Mouse (Mus musculus) frontal cortex, adult (tissue): Measurements from ENCODE around the gene 2610507B11Rik.
A peak's percentile ranks its signal among the peaks of the same experiment; 100 is the strongest.

Source experiments
- ATAC-seq: cut with Nextera tagmentation; 2 replicates; pipeline ENCODE4 v1.9.2; 2017; ENCODE audit warnings: mild to moderate bottlenecking, moderate library complexity, mixed read lengths; ENCODE audit not compliant: low TSS enrichment

2610507B11Rik gene

GRCm38 (mm10) chr11:78279586-78279985, 18.0 kb downstream of the 2610507B11Rik start:
- ATAC-seq: no peak

- no peak for ATAC-seq
Observed at GRCm38 (mm10) chr11:78289146-78289763, 27.7 kb downstream of the 2610507B11Rik start.

- ATAC-seq: peak; percentile 90
Observed at GRCm38 (mm10) chr11:78290654-78291053, 29.1 kb downstream of the 2610507B11Rik start, which contains the start of gene BC030499. TSS of gene BC030499 (plus strand) at chr11:78290841.

GRCm38 (mm10) chr11:78294585-78294984, 33.0 kb downstream of the 2610507B11Rik start:
- ATAC-seq: no peak

- ATAC-seq: peak; percentile 75; the same call in 1 of the 2 replicates
Observed at GRCm38 (mm10) chr11:78300917-78301316, 39.4 kb downstream of the 2610507B11Rik start.

GRCm38 (mm10) chr11:78301357-78302084, 40.0 kb downstream of the 2610507B11Rik start, which contains the start of gene Spag5:
TSS of gene Spag5 (plus strand) at chr11:78301529.
- ATAC-seq: peak; percentile 97

GRCm38 (mm10) chr11:78305272-78305671, 43.7 kb downstream of the 2610507B11Rik start:
- no peak for ATAC-seq

GRCm38 (mm10) chr11:78310861-78311511, 49.4 kb downstream of the 2610507B11Rik start:
- ATAC-seq: no peak

- no peak for ATAC-seq
Observed at GRCm38 (mm10) chr11:78313662-78314061, 52.1 kb downstream of the 2610507B11Rik start.

- no peak for ATAC-seq
Observed at GRCm38 (mm10) chr11:78318411-78318810, 56.9 kb downstream of the 2610507B11Rik start.

GRCm38 (mm10) chr11:78322076-78322831, 60.7 kb downstream of the 2610507B11Rik start:
- ATAC-seq: 0 out of 2 replicates have a peak, but pooled peaks have one; percentile 17

- ATAC-seq: peak; percentile 83
Observed at GRCm38 (mm10) chr11:78322860-78323259, 61.3 kb downstream of the 2610507B11Rik start, which contains the start of gene Aldoc. TSS of gene Aldoc (plus strand) at chr11:78322968.

- ATAC-seq: no peak
Observed at GRCm38 (mm10) chr11:78324000-78324785, 62.6 kb downstream of the 2610507B11Rik start.

- ATAC-seq: no peak
Observed at GRCm38 (mm10) chr11:78324965-78325364, 63.4 kb downstream of the 2610507B11Rik start.

- no peak for ATAC-seq
Observed at GRCm38 (mm10) chr11:78327215-78327614, 65.7 kb downstream of the 2610507B11Rik start.

- peak; percentile 95 for ATAC-seq
Observed at GRCm38 (mm10) chr11:78327634-78328511, 66.3 kb downstream of the 2610507B11Rik start, which contains the start of gene Pigs. TSS of gene Pigs (plus strand) at chr11:78328415.

- peak; percentile 44 for ATAC-seq
Observed at GRCm38 (mm10) chr11:78328512-78329056, 67.0 kb downstream of the 2610507B11Rik start.

GRCm38 (mm10) chr11:78332676-78333075, 71.1 kb downstream of the 2610507B11Rik start:
- ATAC-seq: no peak

- ATAC-seq: no peak
Observed at GRCm38 (mm10) chr11:78333992-78334391, 72.4 kb downstream of the 2610507B11Rik start.
